Mouse (Mus musculus) heart, embryonic 16.5 days (tissue): ENCODE measurements at regions not wholly inside any gene's neighbourhood (a gene's known extent, or its start where the extent isn't known, plus 50 kb on each side); places are given as distances from the start of the nearest gene placed in this dataset.

Experiments used
- ATAC-seq: fragments of 200-750 bp; cut with Nextera tagmentation; replicated peaks from 2 replicates; pipeline ENCODE4 v1.8.0; 2017; ENCODE audit warnings: moderate number of reproducible peaks; ENCODE audit not compliant: insufficient read depth, low FRiP score; ENCODE audit errors: extremely low read depth
- H3K27ac ChIP-seq: fragments of 300-500 bp; sonication (generic); 2 replicates; pipeline ENCODE4 v1.5.1; 2014; ENCODE audit warnings: mild to moderate bottlenecking, low read length, control low read depth, moderate library complexity
- H3K27me3 ChIP-seq: fragments of 300-500 bp; sonication (generic); 2 replicates; pipeline ENCODE4 v1.6.1; 2014; ENCODE audit warnings: low read length, mixed read lengths; ENCODE audit not compliant: control insufficient read depth, insufficient read depth
- H3K36me3 ChIP-seq: fragments of 300-500 bp; sonication (generic); 2 replicates; pipeline ENCODE4 v1.6.1; 2014; ENCODE audit not compliant: control insufficient read depth, insufficient read depth
- H3K4me1 ChIP-seq: fragments of 300-500 bp; sonication (generic); 2 replicates; pipeline ENCODE4 v1.6.1; 2014; ENCODE audit warnings: low read length, mixed read lengths; ENCODE audit not compliant: control insufficient read depth, insufficient read depth
- H3K4me2 ChIP-seq: fragments of 300-500 bp; sonication (generic); 2 replicates; pipeline ENCODE4 v1.6.1; 2014; ENCODE audit warnings: low read depth, mild to moderate bottlenecking, control low read depth, low read length
- H3K4me3 ChIP-seq: fragments of 300-500 bp; sonication (generic); 2 replicates; pipeline ENCODE4 v1.5.1; 2014; ENCODE audit warnings: mild to moderate bottlenecking, control low read depth, low read length
- H3K9ac ChIP-seq: fragments of 300-500 bp; sonication (generic); 2 replicates; pipeline ENCODE4 v1.6.1; 2014; ENCODE audit warnings: low read length, control low read depth
- H3K9me3 ChIP-seq: fragments of 300-500 bp; sonication (generic); replicated peaks from 2 replicates; pipeline ENCODE4 v1.6.1; 2016; ENCODE audit warnings: low read length; ENCODE audit not compliant: control insufficient read depth
- WGBS: fragments of 180-500 bp; shearing (Covaris S2); extraction: QIAGEN DNeasy Blood & Tissue Kit; methylation state at CpG from one replicate; pipeline ENCODE4 v1.1.7; 2014; 5-methylcytosine and 5-hydroxymethylcytosine counted together

- H3K9ac ChIP-seq, result no peak overlapping the region
- WGBS, result 62% methylated on average over 10 of the region's 10 CpGs
- H3K4me1 ChIP-seq, result no peaks in the 10 kb centered on the region
- no peak; the same call in 1 of the 2 replicates for ATAC-seq
- no peaks in the 10 kb centered on the region for H3K9me3 ChIP-seq
- H3K27me3 ChIP-seq, result 0 out of 2 replicates have a peak, but pooled peaks cover 2% of the 10 kb centered on the region
- no peaks in the 10 kb centered on the region for H3K36me3 ChIP-seq
- H3K4me3 ChIP-seq, result no peak overlapping the region
- H3K4me2 ChIP-seq, result no peak overlapping the region
- H3K27ac ChIP-seq, result no peak overlapping the region
Observed at GRCm38 (mm10) chr2:75000368-75000796, 174.8 kb downstream of the Mtx2 start.

DNA sequence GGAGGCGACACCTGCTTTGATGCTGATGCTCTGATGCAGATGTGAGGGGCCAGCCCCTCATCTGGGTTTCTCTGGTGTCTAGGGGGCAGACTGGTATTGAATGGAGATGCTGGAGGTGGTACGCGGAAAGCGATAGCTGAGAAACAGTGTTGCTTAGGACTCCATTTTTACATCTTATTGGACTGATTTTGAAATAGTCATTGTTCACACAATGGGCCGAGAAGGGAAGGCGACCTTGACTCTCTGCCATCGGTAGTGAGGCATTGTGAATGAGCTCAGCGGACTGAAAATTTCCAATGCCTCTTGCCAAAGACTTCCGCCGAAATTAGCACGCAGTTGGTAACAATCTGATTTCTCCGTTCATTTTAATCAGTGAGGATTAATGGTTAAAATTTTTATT, 177.0 kb downstream of the Mtx2 start:
- no peak for ATAC-seq
- H3K27me3 ChIP-seq, result 0 out of 2 replicates have a peak, but pooled peaks cover 2% of the 10 kb centered on the region
- no peak overlapping the region for H3K4me3 ChIP-seq
- H3K9ac ChIP-seq, result no peak overlapping the region
- no peak overlapping the region for H3K27ac ChIP-seq
- no peaks in the 10 kb centered on the region for H3K9me3 ChIP-seq
- no peaks in the 10 kb centered on the region for H3K36me3 ChIP-seq
- WGBS, result 72% methylated on average over 12 of the region's 12 CpGs
- H3K4me2 ChIP-seq, result no peak overlapping the region
- H3K4me1 ChIP-seq, result no peaks in the 10 kb centered on the region

GRCm38 (mm10) chr2:75008116-75008515, 182.5 kb downstream of the Mtx2 start:
- no peaks in the 10 kb centered on the region for H3K36me3 ChIP-seq
- no peak overlapping the region for H3K27ac ChIP-seq
- 68% methylated on average over 1 of the region's 1 CpGs for WGBS
- H3K4me3 ChIP-seq, result no peak overlapping the region
- no peak overlapping the region for H3K9ac ChIP-seq
- no peak overlapping the region for H3K4me2 ChIP-seq
- no peaks in the 10 kb centered on the region for H3K4me1 ChIP-seq
- no peaks in the 10 kb centered on the region for H3K9me3 ChIP-seq
- no peak for ATAC-seq
- no peaks in the 10 kb centered on the region for H3K27me3 ChIP-seq

DNA sequence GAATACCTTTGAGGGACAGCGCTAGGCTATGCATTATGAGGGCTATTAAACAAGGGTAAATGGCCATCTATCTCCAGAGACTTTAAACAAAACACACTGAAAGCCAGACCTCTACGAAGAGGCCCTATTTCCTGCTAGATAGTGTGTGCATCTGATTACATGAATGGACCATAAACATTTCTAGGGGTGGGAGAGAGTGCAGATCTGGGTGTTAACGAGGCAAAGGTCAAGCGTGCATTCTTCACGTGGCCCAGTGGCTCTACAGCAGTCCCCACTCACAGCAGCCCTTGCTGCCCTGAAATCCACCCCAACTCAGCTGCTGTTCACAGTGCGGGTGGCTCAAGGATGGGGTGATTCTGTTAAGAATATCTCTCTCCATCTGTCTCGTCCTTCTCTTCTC, 185.0 kb downstream of the Mtx2 start:
- Histone ChIP-seq H3K27ac (no peak overlapping the region), H3K9me3 (no peaks in the 10 kb centered on the region), H3K4me1 (no peaks in the 10 kb centered on the region), H3K4me2 (no peak overlapping the region), H3K4me3 (no peak overlapping the region), H3K36me3 (no peaks in the 10 kb centered on the region), H3K27me3 (no peaks in the 10 kb centered on the region), H3K9ac (no peak overlapping the region)
- ATAC-seq, result no peak
- WGBS, result 52% methylated on average over 7 of the region's 7 CpGs

- ATAC-seq, result no peak
- WGBS, result 55% methylated on average over 8 of the region's 8 CpGs
- Histone ChIP-seq H3K36me3 (no peaks in the 10 kb centered on the region), H3K4me3 (no peak overlapping the region), H3K4me1 (no peaks in the 10 kb centered on the region), H3K27me3 (no peaks in the 10 kb centered on the region), H3K9ac (no peak overlapping the region), H3K27ac (no peak overlapping the region), H3K9me3 (no peaks in the 10 kb centered on the region), H3K4me2 (no peak overlapping the region)
Observed at GRCm38 (mm10) chr2:75012046-75012445, 186.4 kb downstream of the Mtx2 start.

GRCm38 (mm10) chr2:75014994-75015728, 189.6 kb downstream of the Mtx2 start:
- Histone ChIP-seq H3K4me1 (no peaks in the 10 kb centered on the region), H3K4me2 (no peak overlapping the region), H3K9ac (no peak overlapping the region), H3K9me3 (no peaks in the 10 kb centered on the region), H3K36me3 (no peaks in the 10 kb centered on the region), H3K27ac (no peak overlapping the region), H3K27me3 (no peaks in the 10 kb centered on the region), H3K4me3 (no peak overlapping the region)
- WGBS, result 66% methylated on average over 16 of the region's 16 CpGs
- no peak for ATAC-seq

- Histone ChIP-seq H3K4me3 (no peak overlapping the region), H3K9ac (no peak overlapping the region), H3K4me1 (no peaks in the 10 kb centered on the region; the same call in 1 of the 2 replicates), H3K36me3 (no peaks in the 10 kb centered on the region), H3K4me2 (no peak overlapping the region), H3K27ac (peak overlapping the region; percentile 61), H3K9me3 (no peaks in the 10 kb centered on the region), H3K27me3 (no peaks in the 10 kb centered on the region)
- WGBS, result 54% methylated on average over 7 of the region's 7 CpGs
- ATAC-seq, result peak; percentile 58; the same call in 1 of the 2 replicates
Observed at GRCm38 (mm10) chr2:75019459-75019858, 193.9 kb downstream of the Mtx2 start.

GRCm38 (mm10) chr2:75021639-75022038, 196.0 kb downstream of the Mtx2 start:
- Histone ChIP-seq H3K9ac (no peak overlapping the region), H3K36me3 (no peaks in the 10 kb centered on the region), H3K27me3 (no peaks in the 10 kb centered on the region), H3K4me3 (no peak overlapping the region), H3K9me3 (no peaks in the 10 kb centered on the region), H3K27ac (peak overlapping the region; percentile 50), H3K4me2 (no peak overlapping the region), H3K4me1 (no peaks in the 10 kb centered on the region; the same call in 1 of the 2 replicates)
- ATAC-seq, result peak; percentile 45; the same call in 1 of the 2 replicates
- WGBS, result 46% methylated on average over 7 of the region's 7 CpGs

DNA sequence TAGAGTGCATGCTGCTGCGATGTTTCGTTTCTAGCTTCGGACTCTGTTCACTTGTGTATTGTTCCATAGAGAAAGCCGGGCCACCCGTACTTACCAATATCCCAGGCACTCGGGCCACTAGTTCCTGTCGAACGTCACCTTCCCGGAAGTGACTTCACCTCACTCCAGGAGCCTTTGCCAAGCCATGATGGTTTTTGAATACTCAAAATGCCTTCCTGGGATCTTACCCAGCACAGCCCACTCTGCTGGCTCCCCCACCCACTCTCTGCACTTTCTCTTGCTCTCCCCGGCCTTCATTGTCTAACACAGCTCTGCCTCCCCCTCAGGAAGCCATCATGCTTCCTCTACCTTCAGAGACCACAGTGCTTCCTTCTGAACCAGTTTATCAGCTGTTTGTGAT, 202.5 kb downstream of the Mtx2 start:
- Histone ChIP-seq H3K27ac (0 out of 2 replicates have a peak overlapping the region, but pooled peaks have one; percentile 13), H3K36me3 (no peaks in the 10 kb centered on the region), H3K27me3 (no peaks in the 10 kb centered on the region), H3K4me3 (no peak overlapping the region), H3K4me2 (peak overlapping the region; percentile 28; the same call in 1 of the 2 replicates), H3K9me3 (no peaks in the 10 kb centered on the region), H3K4me1 (peaks cover 8% of the 10 kb centered on the region), H3K9ac (no peak overlapping the region)
- 34% methylated on average over 10 of the region's 10 CpGs for WGBS
- no peak for ATAC-seq
